In the genomic region with DNA sequence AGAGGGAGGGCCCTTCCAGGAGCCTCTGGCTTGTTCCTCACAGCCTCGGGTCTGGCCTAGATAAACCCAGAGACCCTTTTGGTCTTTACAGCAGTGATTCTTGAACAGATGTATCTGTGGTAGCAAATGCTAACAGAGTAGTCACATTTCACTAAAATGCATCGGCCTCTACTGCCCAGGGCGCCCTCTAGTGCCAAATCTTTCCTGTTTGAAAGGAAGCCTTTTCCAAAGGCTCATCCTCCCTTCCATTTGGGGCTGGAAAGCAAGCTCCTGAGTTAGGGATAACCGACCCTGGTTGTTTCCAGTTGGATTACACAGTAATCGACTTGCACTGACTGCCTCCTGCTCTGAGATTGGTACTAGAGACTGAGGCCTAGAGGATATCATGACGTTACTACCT, we compare ENCODE assay signal across 10 mouse cellular contexts. TPM values are rescaled to one million over a fixed set of nuclear protein-coding genes. Genes with fewer than 3 reads are reported as not detected.
DNase-seq lines count a peak whose midpoint lies in the region; ATAC-seq and TF ChIP-seq lines count a peak whose summit lies in the region.
"Had no signal": no experiment of that assay in that cellular context is flagged by ENCODE, and none has a peak within 500 bp of the region (broad histone marks: within the 10 kb centered on the region; RNA-seq: fewer than 3 reads in every experiment).

No protein-coding gene starts in this region.

- H3K27ac ChIP-seq in forebrain, postnatal 0 days (ENCODE audit: low read depth, low read length) = no peak overlapping the region
- no peak overlapping the region for H3K27ac ChIP-seq in forebrain, embryonic 16.5 days (ENCODE audit: low read length)
- no peak overlapping the region for H3K27ac ChIP-seq in midbrain, postnatal 0 days (ENCODE audit: low read depth, low read length)

- H3K36me3 ChIP-seq in forebrain, postnatal 0 days (ENCODE audit: insufficient read depth) = no peaks in the 10 kb centered on the region
- H3K36me3 ChIP-seq in forebrain, embryonic 16.5 days (ENCODE audit: control insufficient read depth, insufficient read depth) = no peaks in the 10 kb centered on the region
- H3K36me3 ChIP-seq in midbrain, postnatal 0 days (ENCODE audit: insufficient read depth, low read length) = no peaks in the 10 kb centered on the region
- H3K36me3 ChIP-seq: G1E had no signal

- peak; percentile 79 for TF ChIP-seq CTCF in forebrain, postnatal 0 days (IDR thresholded peaks at IDR 0.05; ENCODE audit: low read depth)
- peak; percentile 78 for TF ChIP-seq CTCF in midbrain, postnatal 0 days (IDR thresholded peaks at IDR 0.05)

- no peak overlapping the region for H3K4me2 ChIP-seq in forebrain, postnatal 0 days (ENCODE audit: low read depth)
- H3K4me2 ChIP-seq in forebrain, embryonic 16.5 days (ENCODE audit: low read length) = no peak overlapping the region
- H3K4me2 ChIP-seq in midbrain, postnatal 0 days (ENCODE audit: low read depth, low read length, poor library complexity, severe bottlenecking) = no peak overlapping the region

- no peaks in the 10 kb centered on the region for H3K4me1 ChIP-seq in forebrain, postnatal 0 days (ENCODE audit: insufficient read depth)
- peaks cover 32% of the 10 kb centered on the region for H3K4me1 ChIP-seq in forebrain, embryonic 16.5 days (replicated peaks; ENCODE audit: control insufficient read depth, insufficient read depth, low read length)
- H3K4me1 ChIP-seq in midbrain, postnatal 0 days (ENCODE audit: insufficient read depth, low read length) = peaks cover 6% of the 10 kb centered on the region

- H3K9ac ChIP-seq in forebrain, postnatal 0 days = no peak overlapping the region
- no peak overlapping the region for H3K9ac ChIP-seq in forebrain, embryonic 16.5 days (replicated peaks; ENCODE audit: low read depth, low read length)
- no peak overlapping the region for H3K9ac ChIP-seq in midbrain, postnatal 0 days (replicated peaks; ENCODE audit: low read length, poor library complexity, severe bottlenecking)

- WGBS in forebrain, postnatal 0 days = 1% methylated on average over 6 of the region's 6 CpGs
- WGBS in forebrain, embryonic 16.5 days = 0% methylated on average over 6 of the region's 6 CpGs
- 2% methylated on average over 6 of the region's 6 CpGs for WGBS in midbrain, postnatal 0 days

- no peak overlapping the region for H3K4me3 ChIP-seq in forebrain, postnatal 0 days (ENCODE audit: low read depth, low read length)
- H3K4me3 ChIP-seq in forebrain, embryonic 16.5 days (replicated peaks; ENCODE audit: low read length) = no peak overlapping the region
- H3K4me3 ChIP-seq in midbrain, postnatal 0 days (ENCODE audit: low read depth, low read length) = no peak overlapping the region

- DNase-seq in forebrain, postnatal 0 days = peak; percentile 79
- peak; percentile 72 for DNase-seq in testis, postnatal 10 days (ENCODE audit: low spot score)
- DNase-seq in testis, postnatal 14 days (ENCODE audit: low spot score) = no peak
- peak; percentile 82 for DNase-seq in embryo, embryonic 10 days (ENCODE audit: low spot score)
- DNase-seq in layer of hippocampus, postnatal 10 days (ENCODE audit: low spot score in 2 of 2) = peak; percentile 82 to 85
- peak; percentile 85 for DNase-seq in midbrain, postnatal 0 days (ENCODE audit: low spot score)
- no peak for DNase-seq in spleen, postnatal 36 days (ENCODE audit: low spot score in 2 of 2)

- peaks cover 48% of the 10 kb centered on the region for H3K27me3 ChIP-seq in forebrain, postnatal 0 days (ENCODE audit: insufficient read depth, low read length)
- peaks cover 64% of the 10 kb centered on the region for H3K27me3 ChIP-seq in forebrain, embryonic 16.5 days (replicated peaks; ENCODE audit: control insufficient read depth, insufficient read depth, low read length)
- peaks cover 49% of the 10 kb centered on the region for H3K27me3 ChIP-seq in midbrain, postnatal 0 days (ENCODE audit: insufficient read depth, low read length)

- no peaks in the 10 kb centered on the region for H3K9me3 ChIP-seq in forebrain, postnatal 0 days (ENCODE audit: low read length)
- no peaks in the 10 kb centered on the region for H3K9me3 ChIP-seq in forebrain, embryonic 16.5 days (ENCODE audit: control insufficient read depth, low read length)
- H3K9me3 ChIP-seq in midbrain, postnatal 0 days (ENCODE audit: low read length) = no peaks in the 10 kb centered on the region

- no peak for ATAC-seq in forebrain, postnatal 0 days
- ATAC-seq in forebrain, embryonic 16.5 days = no peak
- no peak for ATAC-seq in midbrain, postnatal 0 days (ENCODE audit: low FRiP score)

RNA-seq across cellular contexts. Expression of gene Egr4, which starts 2.9 kb away (rescaled TPM):
- 1.3 and 1.7 TPM in 2 replicates for total RNA-seq in forebrain, postnatal 0 days (2014; rRNA removed)
- polyA plus RNA-seq in forebrain, postnatal 0 days (2015; fragmentation: Nextera tagmentation; extraction: Ambion mirVana) = 1.9 and 2.0 TPM in 2 replicates
- 0.11 and 0.28 TPM in 2 replicates for polyA plus RNA-seq in forebrain, embryonic 16.5 days (2015; fragmentation: Nextera tagmentation; extraction: Ambion mirVana)
- 10 to 100 TPM; 21.3 to 22.5 TPM for total RNA-seq in layer of hippocampus, postnatal 10 days (2021)
- 0.77 and 0.90 TPM in 2 replicates for total RNA-seq in midbrain, postnatal 0 days (2014; rRNA removed)
- polyA plus RNA-seq in midbrain, postnatal 0 days (2015; fragmentation: Nextera tagmentation; extraction: Ambion mirVana) = 0.12 and 0.19 TPM in 2 replicates
- total RNA-seq: G1E had no signal
- polyA plus RNA-seq: G1E; heart, embryonic 14.5 days had no signal

RNA-seq across cellular contexts. Expression of gene Fbxo41, which starts 7.7 kb away (rescaled TPM):
- total RNA-seq in forebrain, postnatal 0 days (2014; rRNA removed) = 42.5 and 46.7 TPM in 2 replicates
- 8.4 and 11.9 TPM in 2 replicates for polyA plus RNA-seq in forebrain, postnatal 0 days (2015; fragmentation: Nextera tagmentation; extraction: Ambion mirVana)
- polyA plus RNA-seq in forebrain, embryonic 16.5 days (2015; fragmentation: Nextera tagmentation; extraction: Ambion mirVana) = 7.4 and 9.5 TPM in 2 replicates
- total RNA-seq in layer of hippocampus, postnatal 10 days (2021) = 10 to 100 TPM; 84.7 to 86.0 TPM
- total RNA-seq in midbrain, postnatal 0 days (2014; rRNA removed) = 58.1 and 67.3 TPM in 2 replicates
- 12.1 and 13.3 TPM in 2 replicates for polyA plus RNA-seq in midbrain, postnatal 0 days (2015; fragmentation: Nextera tagmentation; extraction: Ambion mirVana)
- polyA plus RNA-seq: G1E; heart, embryonic 14.5 days had no signal

RNA-seq across cellular contexts. Expression of gene Pradc1, which starts 58.7 kb away (rescaled TPM):
- 7.1 and 15.2 TPM in 2 replicates for total RNA-seq in forebrain, postnatal 0 days (2014; rRNA removed)
- 31.3 and 36.4 TPM in 2 replicates for polyA plus RNA-seq in forebrain, postnatal 0 days (2015; fragmentation: Nextera tagmentation; extraction: Ambion mirVana)
- polyA plus RNA-seq in forebrain, embryonic 16.5 days (2015; fragmentation: Nextera tagmentation; extraction: Ambion mirVana) = 24.5 and 28.6 TPM in 2 replicates
- 10 to 100 TPM; 13.7 to 15.6 TPM for total RNA-seq in layer of hippocampus, postnatal 10 days (2021)
- 8.6 and 9.7 TPM in 2 replicates for total RNA-seq in midbrain, postnatal 0 days (2014; rRNA removed)
- polyA plus RNA-seq in midbrain, postnatal 0 days (2015; fragmentation: Nextera tagmentation; extraction: Ambion mirVana) = 25.3 and 28.2 TPM in 2 replicates

RNA-seq across cellular contexts. Expression of gene Cct7, which starts 59.2 kb away (rescaled TPM):
- total RNA-seq in forebrain, postnatal 0 days (2014; rRNA removed) = 273 and 320 TPM in 2 replicates
- polyA plus RNA-seq in forebrain, postnatal 0 days (2015; fragmentation: Nextera tagmentation; extraction: Ambion mirVana) = 552 and 579 TPM in 2 replicates
- polyA plus RNA-seq in forebrain, embryonic 16.5 days (2015; fragmentation: Nextera tagmentation; extraction: Ambion mirVana) = 666 and 671 TPM in 2 replicates
- 100 to 1,000 TPM; 240 to 245 TPM for total RNA-seq in layer of hippocampus, postnatal 10 days (2021)
- 176 and 203 TPM in 2 replicates for total RNA-seq in midbrain, postnatal 0 days (2014; rRNA removed)
- 502 and 505 TPM in 2 replicates for polyA plus RNA-seq in midbrain, postnatal 0 days (2015; fragmentation: Nextera tagmentation; extraction: Ambion mirVana)

Comparison
In these comparisons a context has a peak if more than half of its experiments do, and no peak if none do; other contexts are left out.
1. DNase-seq: peak in forebrain, postnatal 0 days (single experiment), testis, postnatal 10 days (single experiment), embryo, embryonic 10 days (single experiment), layer of hippocampus, postnatal 10 days (2 of 2) and midbrain, postnatal 0 days (single experiment); none in testis, postnatal 14 days (single experiment) and spleen, postnatal 36 days (0 of 2).